Mouse (Mus musculus): ENCODE measurements around the gene Nae1.
A peak's percentile ranks its signal among the peaks of the same experiment; 100 is the strongest.
"Not testable (repeated sequence)": the region's sequence is repeated elsewhere in the genome, so short reads cannot be mapped to it uniquely, and the experiment has no call there.

Nae1 gene

GRCm38 (mm10) chr8:104533971-104534778, at the start of gene Nae1, which contains the start of gene Car7:
TSS of gene Nae1 (minus strand) at chr8:104534637.
TSS of gene Car7 (plus strand) at chr8:104534689.
- peak; percentile 91 for DNase-seq (ENCODE audit: low spot score)

DNA sequence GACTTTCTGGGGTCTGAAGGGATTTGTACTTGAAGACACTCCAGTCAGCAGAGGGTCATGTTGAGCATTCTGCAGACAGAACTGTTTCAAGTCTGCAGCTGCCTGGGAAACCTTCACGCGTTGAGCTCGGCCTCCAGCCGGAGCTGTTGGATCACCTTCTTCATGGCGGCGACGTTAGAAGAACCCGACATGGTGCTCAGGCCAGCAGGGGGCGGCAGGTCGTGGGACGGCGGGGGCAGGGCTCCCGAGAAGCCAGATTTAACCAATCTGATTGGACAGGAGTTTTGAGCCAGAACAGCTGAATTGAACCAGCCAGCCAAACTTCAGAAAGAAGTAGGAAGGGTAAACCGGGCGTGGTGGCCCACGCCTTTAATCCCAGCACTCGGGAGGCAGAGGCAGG, 43.2 kb upstream of the Nae1 start:
- DNase-seq (ENCODE audit: low spot score) = not testable (repeated sequence)

DNA sequence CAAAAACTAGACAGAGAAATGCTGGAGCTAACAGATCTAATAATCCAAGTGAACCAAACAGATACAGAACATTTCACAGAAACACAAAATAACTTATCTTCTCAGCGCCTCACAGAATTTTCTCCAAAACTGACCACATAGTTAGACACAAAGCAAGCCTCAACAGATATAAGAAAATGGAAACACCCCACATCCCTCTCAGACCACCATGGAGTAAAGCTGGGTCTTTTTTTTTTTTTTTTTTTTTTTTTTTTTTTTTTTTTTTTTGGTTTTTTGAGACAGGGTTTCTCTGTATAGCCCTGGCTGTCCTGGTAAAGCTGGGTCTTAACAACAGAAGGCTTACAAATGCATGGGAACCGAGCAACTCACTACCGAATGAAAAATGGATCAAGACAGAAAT, 42.4 kb upstream of the Nae1 start:
- no peak for DNase-seq (ENCODE audit: low spot score)

GRCm38 (mm10) chr8:104570436-104571343, 36.3 kb upstream of the Nae1 start:
- DNase-seq (ENCODE audit: low spot score) = peak; percentile 80

GRCm38 (mm10) chr8:104569559-104569958, 35.1 kb upstream of the Nae1 start:
- no peak for DNase-seq (ENCODE audit: low spot score)

- DNase-seq (ENCODE audit: low spot score) = no peak
Observed at GRCm38 (mm10) chr8:104565457-104565798, 31.0 kb upstream of the Nae1 start.

DNA sequence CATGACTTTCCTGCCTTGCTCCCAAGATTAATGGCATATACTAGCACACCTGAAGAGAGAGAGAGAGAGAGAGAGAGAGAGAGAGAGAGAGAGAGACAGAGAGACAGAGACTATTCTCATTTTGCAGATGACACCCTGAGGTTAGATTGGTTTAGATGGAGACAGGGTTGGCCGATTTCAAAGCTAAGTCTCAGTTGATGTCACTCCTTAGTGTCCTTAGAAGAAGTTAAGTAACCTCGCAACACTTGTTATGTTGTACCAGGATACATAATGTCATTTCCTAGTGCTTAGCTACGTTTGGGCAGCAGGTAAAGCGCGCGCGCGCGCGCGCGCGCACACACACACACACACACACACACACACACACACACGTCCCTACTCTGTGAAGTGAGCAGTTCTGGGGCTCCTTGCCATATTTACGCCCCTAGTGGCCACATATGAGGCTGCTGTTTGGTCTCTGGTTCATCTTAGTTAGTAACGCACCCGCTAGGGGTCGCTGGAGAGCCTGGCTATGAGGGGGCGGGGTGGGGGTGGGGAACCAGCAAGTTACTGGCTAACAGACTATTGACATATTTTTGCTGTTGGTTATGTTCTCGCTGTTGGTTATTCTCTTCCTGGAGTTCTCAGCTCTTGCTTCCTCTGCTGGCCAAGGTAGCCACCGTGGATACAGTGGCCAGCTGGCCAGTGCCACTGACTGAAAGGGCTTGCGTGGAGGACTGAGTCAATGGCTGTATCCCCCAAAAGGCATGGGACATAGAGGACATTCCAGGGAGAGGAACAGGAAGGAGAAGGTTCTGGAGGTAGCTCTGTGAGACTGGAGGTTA, 30.4 kb upstream of the Nae1 start:
- DNase-seq (ENCODE audit: low spot score) = peak; percentile 88

DNA sequence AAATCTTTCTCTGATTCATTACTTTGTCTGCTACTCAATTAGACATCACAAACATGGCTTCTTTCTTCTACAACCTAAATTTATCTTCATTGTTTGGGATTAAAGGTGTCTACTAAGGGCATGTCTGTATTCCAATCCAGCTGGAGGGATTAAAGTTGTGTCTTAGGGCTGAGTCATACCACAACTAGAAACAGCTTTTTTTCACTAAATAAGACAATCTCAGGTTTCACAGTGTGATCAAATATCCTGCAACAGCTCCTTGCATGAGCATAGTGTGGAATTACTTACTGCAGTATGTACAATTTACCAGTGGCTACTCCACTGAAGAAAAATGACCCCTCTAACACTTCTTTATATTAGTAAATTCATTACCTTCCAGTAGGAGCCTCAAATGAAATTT, 26.3 kb upstream of the Nae1 start:
- no peak for DNase-seq (ENCODE audit: low spot score)

DNA sequence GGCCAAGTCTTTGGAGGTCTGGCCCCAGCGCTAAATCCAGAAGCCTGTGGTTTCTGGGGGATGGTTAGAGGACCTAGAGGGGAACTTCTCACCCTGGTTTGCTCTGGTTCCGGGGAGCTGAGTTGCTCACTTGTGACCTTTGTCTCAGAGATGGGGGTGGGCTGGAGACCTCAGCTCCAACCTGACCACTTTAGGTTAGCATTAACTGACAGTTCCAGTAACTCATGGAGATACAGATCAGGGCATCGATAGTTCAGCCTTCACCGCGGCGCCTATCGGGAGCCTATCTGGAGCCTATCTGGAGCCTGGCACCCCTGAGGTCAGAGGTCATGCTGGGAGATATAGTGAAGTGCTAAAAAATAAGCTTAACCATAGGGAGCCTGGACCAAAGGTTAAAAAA, 22.8 kb upstream of the Nae1 start:
- DNase-seq (ENCODE audit: low spot score) = no peak

DNA sequence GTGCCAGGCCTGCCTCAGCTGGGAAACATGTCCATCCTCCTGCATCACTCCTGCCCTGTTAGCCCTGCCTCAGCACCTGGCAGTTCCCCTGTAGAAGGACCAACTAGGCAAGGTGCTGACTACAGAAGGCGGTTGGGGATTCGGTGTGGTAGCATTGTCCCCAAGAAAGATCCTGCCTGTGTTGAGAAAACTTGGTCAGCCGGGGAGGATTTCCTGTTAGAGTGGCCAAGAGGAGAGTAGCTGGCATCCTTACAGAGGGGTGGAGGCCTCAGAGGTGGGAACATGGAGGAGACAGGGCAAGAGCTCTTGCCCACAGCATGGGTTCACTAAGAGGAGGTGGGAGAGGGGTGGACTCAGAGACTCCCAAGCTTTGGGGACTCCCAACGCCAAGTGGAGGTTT, 20.8 kb upstream of the Nae1 start:
- no peak for DNase-seq (ENCODE audit: low spot score)

- no peak for DNase-seq (ENCODE audit: low spot score)
Observed at GRCm38 (mm10) chr8:104543440-104544045, 9.1 kb upstream of the Nae1 start.

DNA sequence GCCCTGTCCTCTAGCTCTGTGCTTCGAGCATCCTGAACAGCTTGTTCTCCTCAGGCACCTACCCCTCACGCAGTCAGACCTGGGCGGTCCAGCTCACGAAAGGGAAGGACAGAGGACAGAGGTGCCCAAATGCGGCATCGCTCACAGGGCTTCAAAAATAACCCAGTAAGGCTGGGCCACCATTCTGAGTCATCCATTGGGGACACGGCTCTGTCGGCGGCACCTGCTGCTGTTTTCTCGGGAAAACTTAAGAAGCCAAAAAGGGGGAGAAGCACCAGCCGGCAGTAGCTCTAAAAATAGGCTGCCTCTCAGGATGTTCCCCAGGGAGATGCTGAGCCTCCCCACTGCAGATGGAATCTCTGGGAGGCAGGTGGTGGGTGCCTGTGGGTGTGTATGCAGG, 7.7 kb upstream of the Nae1 start:
- no peak for DNase-seq (ENCODE audit: low spot score)

DNA sequence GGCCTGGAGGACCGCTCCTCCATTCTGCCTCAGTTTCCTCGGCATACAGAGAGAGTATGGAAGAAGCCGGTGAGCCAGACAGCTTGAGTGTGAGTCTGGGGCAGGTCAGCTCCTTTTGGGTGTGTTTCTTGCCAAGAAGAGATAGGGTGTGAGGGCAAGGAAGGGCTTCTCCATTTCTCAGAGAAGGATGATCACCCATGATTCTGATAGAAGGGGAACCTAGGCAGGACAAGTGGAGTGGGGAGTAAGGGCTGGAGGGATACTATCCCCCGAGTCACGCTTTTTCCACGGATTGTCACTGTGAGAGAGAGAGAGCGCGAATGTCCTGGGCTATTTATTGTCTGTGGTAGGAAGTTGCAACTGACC, 7.1 kb upstream of the Nae1 start:
- no peak for DNase-seq (ENCODE audit: low spot score)

- DNase-seq (ENCODE audit: low spot score) = no peak
Observed at GRCm38 (mm10) chr8:104540710-104541514, 6.5 kb upstream of the Nae1 start.

GRCm38 (mm10) chr8:104540238-104540637, 5.8 kb upstream of the Nae1 start:
- DNase-seq (ENCODE audit: low spot score) = no peak

- no peak for DNase-seq (ENCODE audit: low spot score)
Observed at GRCm38 (mm10) chr8:104539566-104539965, 5.1 kb upstream of the Nae1 start.

DNA sequence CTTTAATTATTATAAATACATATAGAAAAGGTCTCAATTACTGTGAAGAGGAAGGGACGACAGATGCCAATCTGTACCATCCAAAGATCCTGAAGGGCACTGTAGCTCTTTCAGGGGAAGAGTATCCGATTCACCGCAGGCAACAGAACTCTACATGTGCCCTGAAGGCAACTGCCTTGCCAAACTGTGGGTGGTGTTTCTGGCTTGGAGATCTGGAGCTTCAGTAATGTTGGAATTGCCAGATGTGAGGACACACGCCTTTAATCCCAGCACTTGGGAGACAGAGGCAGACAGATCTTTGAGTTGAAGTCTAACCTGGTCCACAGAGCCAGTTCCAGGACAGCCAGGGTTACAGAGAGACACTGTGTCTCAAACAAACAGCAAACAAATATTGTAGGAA, 4.5 kb upstream of the Nae1 start:
- no peak for DNase-seq (ENCODE audit: low spot score)

GRCm38 (mm10) chr8:104536028-104536427, 1.6 kb upstream of the Nae1 start:
- no peak for DNase-seq (ENCODE audit: low spot score)

GRCm38 (mm10) chr8:104535378-104535777, 941 bp upstream of the Nae1 start:
- DNase-seq (ENCODE audit: low spot score) = peak; percentile 9

GRCm38 (mm10) chr8:104534779-104535141, 323 bp upstream of the Nae1 start:
- no peak for DNase-seq (ENCODE audit: low spot score)

GRCm38 (mm10) chr8:104533551-104533950, 886 bp downstream of the Nae1 start:
- DNase-seq (ENCODE audit: low spot score) = no peak

Data from c-Kit-positive CD71-positive TER-119-positive erythroid progenitor cells, embryonic 14.5 days (primary cell).